Mouse (Mus musculus) embryonic fibroblast, embryonic 13.5 days (primary cell): ENCODE measurements at regions not wholly inside any gene's neighbourhood (a gene's known extent, or its start where the extent isn't known, plus 50 kb on each side); places are given as distances from the start of the nearest gene placed in this dataset.

Experiments
- CTCF ChIP-seq: IDR thresholded peaks from 2 replicates; pipeline ENCODE4 v1.5.1; 2011; ENCODE audit warnings: mild to moderate bottlenecking, control low read depth, low read length, moderate library complexity, borderline replicate concordance; ENCODE audit not compliant: insufficient read depth
- POLR2A ChIP-seq: IDR thresholded peaks from 2 replicates; pipeline ENCODE4 v1.6.1; 2011; ENCODE audit warnings: low read depth, mild to moderate bottlenecking, control low read depth, low read length, moderate library complexity

DNA sequence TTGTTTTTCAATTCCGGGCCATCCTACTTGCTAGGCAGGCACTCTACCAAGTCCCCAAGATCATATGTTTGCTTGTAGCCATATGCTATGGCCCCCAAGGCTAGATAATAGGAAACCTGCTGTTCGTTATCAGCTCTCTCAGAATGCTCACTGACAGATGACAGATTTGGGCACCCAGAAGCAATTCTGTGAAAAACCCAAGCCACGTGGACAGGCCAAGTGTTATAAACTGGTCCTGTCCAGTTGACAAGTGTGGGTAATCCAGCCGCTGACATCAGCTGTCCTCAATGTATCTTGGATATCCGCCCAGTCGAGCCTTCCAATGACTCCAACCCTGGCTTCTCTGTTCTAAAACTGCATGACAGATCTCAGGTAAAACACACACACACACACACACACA is 92.0 kb upstream of the Ces5a start:
- TF ChIP-seq CTCF (no peak), POLR2A (no peak)
